Mouse (Mus musculus): ENCODE results near the gene Ninj1. TPM values are rescaled to one million over a fixed set of nuclear protein-coding genes. Genes with fewer than 3 reads are reported as not detected.

Gene Ninj1
- polyA plus RNA-seq, 1 experiment from 2014 or later: 30.0 TPM

GRCm38 (mm10) chr13:49178839-49179585, 8.3 kb upstream of the Ninj1 start:
- peaks cover 6% of the 10 kb centered on the region; the same call in 1 of the 2 replicates for H3K4me1 ChIP-seq (ENCODE audit: control insufficient read depth, insufficient read depth, low read length)
- 45% methylated on average over 19 of the region's 19 CpGs for WGBS
- no peak overlapping the region for H3K9ac ChIP-seq (ENCODE audit: low read length)
- DNase-seq (ENCODE audit: low spot score): peak; percentile 90
- no peaks in the 10 kb centered on the region for H3K9me3 ChIP-seq (replicated peaks; ENCODE audit: control insufficient read depth, low read length)
- no peaks in the 10 kb centered on the region for H3K36me3 ChIP-seq (ENCODE audit: control insufficient read depth, insufficient read depth, low read length)
- H3K27me3 ChIP-seq (replicated peaks; ENCODE audit: control insufficient read depth, insufficient read depth, low read length): no peaks in the 10 kb centered on the region
- H3K4me2 ChIP-seq (ENCODE audit: low read length): no peak overlapping the region
- peak; percentile 94 for ATAC-seq
- no peak overlapping the region for H3K4me3 ChIP-seq (ENCODE audit: low read depth, low read length)
- H3K27ac ChIP-seq (ENCODE audit: low read depth, low read length): peak overlapping the region; percentile 58; the same call in 1 of the 2 replicates

- Histone ChIP-seq H3K9ac (ENCODE audit: low read length) (no peak overlapping the region), H3K4me3 (ENCODE audit: low read depth, low read length) (no peak overlapping the region), H3K4me2 (ENCODE audit: low read length) (no peak overlapping the region), H3K4me1 (ENCODE audit: control insufficient read depth, insufficient read depth, low read length) (peaks cover 6% of the 10 kb centered on the region; the same call in 1 of the 2 replicates), H3K27me3 (replicated peaks; ENCODE audit: control insufficient read depth, insufficient read depth, low read length) (no peaks in the 10 kb centered on the region), H3K36me3 (ENCODE audit: control insufficient read depth, insufficient read depth, low read length) (no peaks in the 10 kb centered on the region), H3K27ac (ENCODE audit: low read depth, low read length) (no peak overlapping the region), H3K9me3 (replicated peaks; ENCODE audit: control insufficient read depth, low read length) (no peaks in the 10 kb centered on the region)
- ATAC-seq (no peak), DNase-seq (ENCODE audit: low spot score) (no peak)
- WGBS: 88% methylated on average over 5 of the region's 5 CpGs
Observed at GRCm38 (mm10) chr13:49180274-49180673, 7.0 kb upstream of the Ninj1 start.

- 65% methylated on average over 1 of the region's 1 CpGs for WGBS
- ATAC-seq: no peak
- DNase-seq (ENCODE audit: low spot score): no peak
- no peaks in the 10 kb centered on the region for H3K27me3 ChIP-seq (replicated peaks; ENCODE audit: control insufficient read depth, insufficient read depth, low read length)
- H3K4me2 ChIP-seq (ENCODE audit: low read length): no peak overlapping the region
- no peaks in the 10 kb centered on the region for H3K36me3 ChIP-seq (ENCODE audit: control insufficient read depth, insufficient read depth, low read length)
- H3K4me1 ChIP-seq (ENCODE audit: control insufficient read depth, insufficient read depth, low read length): peaks cover 6% of the 10 kb centered on the region; the same call in 1 of the 2 replicates
- no peak overlapping the region for H3K27ac ChIP-seq (ENCODE audit: low read depth, low read length)
- no peak overlapping the region for H3K4me3 ChIP-seq (ENCODE audit: low read depth, low read length)
- no peaks in the 10 kb centered on the region for H3K9me3 ChIP-seq (replicated peaks; ENCODE audit: control insufficient read depth, low read length)
- H3K9ac ChIP-seq (ENCODE audit: low read length): no peak overlapping the region
Observed at GRCm38 (mm10) chr13:49180691-49181090, 6.6 kb upstream of the Ninj1 start.

GRCm38 (mm10) chr13:49181411-49181984, 5.8 kb upstream of the Ninj1 start:
- Histone ChIP-seq H3K9ac (ENCODE audit: low read length) (no peak overlapping the region), H3K36me3 (ENCODE audit: control insufficient read depth, insufficient read depth, low read length) (no peaks in the 10 kb centered on the region), H3K4me1 (ENCODE audit: control insufficient read depth, insufficient read depth, low read length) (peaks cover 6% of the 10 kb centered on the region; the same call in 1 of the 2 replicates), H3K4me2 (ENCODE audit: low read length) (no peak overlapping the region), H3K4me3 (ENCODE audit: low read depth, low read length) (no peak overlapping the region), H3K9me3 (replicated peaks; ENCODE audit: control insufficient read depth, low read length) (no peaks in the 10 kb centered on the region), H3K27me3 (replicated peaks; ENCODE audit: control insufficient read depth, insufficient read depth, low read length) (no peaks in the 10 kb centered on the region), H3K27ac (ENCODE audit: low read depth, low read length) (no peak overlapping the region)
- ATAC-seq (no peak), DNase-seq (ENCODE audit: low spot score) (no peak)
- 84% methylated on average over 3 of the region's 3 CpGs for WGBS

- H3K9me3 ChIP-seq (replicated peaks; ENCODE audit: control insufficient read depth, low read length): no peaks in the 10 kb centered on the region
- H3K4me3 ChIP-seq (ENCODE audit: low read depth, low read length): no peak overlapping the region
- no peak overlapping the region for H3K27ac ChIP-seq (ENCODE audit: low read depth, low read length)
- H3K4me1 ChIP-seq (ENCODE audit: control insufficient read depth, insufficient read depth, low read length): peaks cover 12% of the 10 kb centered on the region
- WGBS: 67% methylated on average over 5 of the region's 5 CpGs
- no peak for DNase-seq (ENCODE audit: low spot score)
- no peak overlapping the region for H3K9ac ChIP-seq (ENCODE audit: low read length)
- H3K36me3 ChIP-seq (ENCODE audit: control insufficient read depth, insufficient read depth, low read length): no peaks in the 10 kb centered on the region
- no peaks in the 10 kb centered on the region for H3K27me3 ChIP-seq (replicated peaks; ENCODE audit: control insufficient read depth, insufficient read depth, low read length)
- no peak for ATAC-seq
- H3K4me2 ChIP-seq (ENCODE audit: low read length): no peak overlapping the region
Observed at GRCm38 (mm10) chr13:49183161-49183560, 4.1 kb upstream of the Ninj1 start.

- Histone ChIP-seq H3K4me2 (ENCODE audit: low read length) (no peak overlapping the region), H3K4me1 (ENCODE audit: control insufficient read depth, insufficient read depth, low read length) (peaks cover 11% of the 10 kb centered on the region), H3K9ac (ENCODE audit: low read length) (no peak overlapping the region), H3K9me3 (replicated peaks; ENCODE audit: control insufficient read depth, low read length) (no peaks in the 10 kb centered on the region), H3K4me3 (ENCODE audit: low read depth, low read length) (no peak overlapping the region), H3K27me3 (replicated peaks; ENCODE audit: control insufficient read depth, insufficient read depth, low read length) (no peaks in the 10 kb centered on the region), H3K27ac (ENCODE audit: low read depth, low read length) (no peak overlapping the region), H3K36me3 (ENCODE audit: control insufficient read depth, insufficient read depth, low read length) (no peaks in the 10 kb centered on the region)
- no peak for DNase-seq (ENCODE audit: low spot score)
- 70% methylated on average over 5 of the region's 5 CpGs for WGBS
- no peak for ATAC-seq
Observed at GRCm38 (mm10) chr13:49183646-49184045, 3.6 kb upstream of the Ninj1 start.

- H3K4me1 ChIP-seq (ENCODE audit: control insufficient read depth, insufficient read depth, low read length): peaks cover 6% of the 10 kb centered on the region; the same call in 1 of the 2 replicates
- H3K9me3 ChIP-seq (replicated peaks; ENCODE audit: control insufficient read depth, low read length): no peaks in the 10 kb centered on the region
- DNase-seq (ENCODE audit: low spot score): no peak
- no peaks in the 10 kb centered on the region for H3K27me3 ChIP-seq (replicated peaks; ENCODE audit: control insufficient read depth, insufficient read depth, low read length)
- peak overlapping the region; percentile 70 for H3K4me3 ChIP-seq (ENCODE audit: low read depth, low read length)
- H3K9ac ChIP-seq (ENCODE audit: low read length): peak overlapping the region; percentile 70
- H3K36me3 ChIP-seq (ENCODE audit: control insufficient read depth, insufficient read depth, low read length): no peaks in the 10 kb centered on the region
- H3K27ac ChIP-seq (ENCODE audit: low read depth, low read length): 0 out of 2 replicates have a peak overlapping the region, but pooled peaks have one; percentile 4
- peak; percentile 5; the same call in 1 of the 2 replicates for ATAC-seq
- 15% methylated on average over 11 of the region's 11 CpGs for WGBS
- peak overlapping the region; percentile 100 for H3K4me2 ChIP-seq (ENCODE audit: low read length)
Observed at GRCm38 (mm10) chr13:49186798-49187287, 442 bp upstream of the Ninj1 start.

- ATAC-seq (no peak), DNase-seq (ENCODE audit: low spot score) (no peak)
- H3K9ac ChIP-seq (ENCODE audit: low read length): peak overlapping the region; percentile 70
- H3K27me3 ChIP-seq (replicated peaks; ENCODE audit: control insufficient read depth, insufficient read depth, low read length): no peaks in the 10 kb centered on the region
- H3K4me3 ChIP-seq (ENCODE audit: low read depth, low read length): peak overlapping the region; percentile 70
- H3K4me1 ChIP-seq (ENCODE audit: control insufficient read depth, insufficient read depth, low read length): peaks cover 9% of the 10 kb centered on the region; the same call in 1 of the 2 replicates
- 29% methylated on average over 15 of the region's 15 CpGs for WGBS
- peak overlapping the region; percentile 14; the same call in 1 of the 2 replicates for H3K27ac ChIP-seq (ENCODE audit: low read depth, low read length)
- no peaks in the 10 kb centered on the region for H3K36me3 ChIP-seq (ENCODE audit: control insufficient read depth, insufficient read depth, low read length)
- no peaks in the 10 kb centered on the region for H3K9me3 ChIP-seq (replicated peaks; ENCODE audit: control insufficient read depth, low read length)
- H3K4me2 ChIP-seq (ENCODE audit: low read length): peak overlapping the region; percentile 100
Observed at GRCm38 (mm10) chr13:49188219-49188965, 1.1 kb downstream of the Ninj1 start.

All from forebrain, embryonic 14.5 days (tissue).